Mouse (Mus musculus) limb, embryonic 13.5 days (tissue): ENCODE data around the gene Map6. TPM values are rescaled to one million over a fixed set of nuclear protein-coding genes. Genes with fewer than 3 reads are reported as not detected.

Source experiments
- ATAC-seq: fragments of 200-750 bp; cut with Nextera tagmentation; 2 replicates; pipeline ENCODE4 v1.8.0; 2017; ENCODE audit warnings: low read depth, moderate number of reproducible peaks, moderate TSS enrichment; ENCODE audit not compliant: low FRiP score
- H3K27ac ChIP-seq: fragments of 300-500 bp; sonication (generic); 2 replicates; pipeline ENCODE4 v1.5.1; 2015; ENCODE audit warnings: inconsistent platforms, mild to moderate bottlenecking, moderate library complexity
- H3K27me3 ChIP-seq: fragments of 300-500 bp; sonication (generic); 2 replicates; pipeline ENCODE4 v1.6.1; 2015; ENCODE audit warnings: mild to moderate bottlenecking, inconsistent platforms
- H3K36me3 ChIP-seq: fragments of 300-500 bp; sonication (generic); 2 replicates; pipeline ENCODE4 v1.6.1; 2015; ENCODE audit warnings: inconsistent platforms, mild to moderate bottlenecking, moderate library complexity
- H3K4me1 ChIP-seq: fragments of 300-500 bp; sonication (generic); 2 replicates; pipeline ENCODE4 v1.6.1; 2015; ENCODE audit warnings: inconsistent platforms
- H3K4me2 ChIP-seq: fragments of 300-500 bp; sonication (generic); replicated peaks from 2 replicates; pipeline ENCODE4 v1.6.1; 2015; ENCODE audit warnings: inconsistent platforms, mild to moderate bottlenecking, moderate library complexity
- H3K4me3 ChIP-seq: fragments of 300-500 bp; sonication (generic); 2 replicates; pipeline ENCODE4 v1.5.1; 2015; ENCODE audit warnings: moderate library complexity, mild to moderate bottlenecking, inconsistent platforms
- H3K9ac ChIP-seq: fragments of 300-500 bp; sonication (generic); 2 replicates; pipeline ENCODE4 v1.6.1; 2015; ENCODE audit warnings: mild to moderate bottlenecking, inconsistent platforms
- H3K9me3 ChIP-seq: fragments of 300-500 bp; sonication (generic); 2 replicates; pipeline ENCODE4 v1.6.1; 2016; ENCODE audit warnings: inconsistent platforms
- WGBS: fragments of 180-500 bp; shearing (Covaris S2); methylation state at CpG from one replicate; pipeline ENCODE4 v1.1.7; 2015; 5-methylcytosine and 5-hydroxymethylcytosine counted together
- polyA plus RNA-seq: library from polyadenylated mRNA; unstranded; fragments of >200 nt; fragmentation: Nextera tagmentation; extraction: Ambion mirVana; gene quantifications from 2 replicates; pipeline ENCODE4 v1.2.1, GENCODE M21; 2015

The Map6 gene
- polyA plus RNA-seq, result 4.4 TPM in 2 replicates

- WGBS, result 1% methylated on average over 33 of the region's 34 CpGs
- Histone ChIP-seq H3K9ac (peak within 1 kb of the TSS; percentile 62), H3K4me1 (peaks cover 27% of the 10 kb centered on the region), H3K4me2 (peak within 1 kb of the TSS; percentile 92), H3K9me3 (no peaks in the 10 kb centered on the region), H3K36me3 (no peaks in the 10 kb centered on the region), H3K27ac (no peak within 1 kb of the TSS), H3K27me3 (peaks cover 70% of the 10 kb centered on the region), H3K4me3 (peak within 1 kb of the TSS; percentile 55)
- ATAC-seq, result peak; percentile 21; the same call in 1 of the 2 replicates
Observed at GRCm38 (mm10) chr7:99267251-99267896, at the start of gene Map6. Map6 (plus strand) TSS chr7:99267447.

- no peak overlapping the region for H3K27ac ChIP-seq
- WGBS, result 60% methylated on average over 7 of the region's 7 CpGs
- no peak overlapping the region for H3K4me2 ChIP-seq
- no peaks in the 10 kb centered on the region for H3K4me1 ChIP-seq
- no peaks in the 10 kb centered on the region for H3K27me3 ChIP-seq
- ATAC-seq, result no peak
- H3K36me3 ChIP-seq, result no peaks in the 10 kb centered on the region
- H3K9me3 ChIP-seq, result no peaks in the 10 kb centered on the region
- H3K9ac ChIP-seq, result no peak overlapping the region
- H3K4me3 ChIP-seq, result no peak overlapping the region
Observed at GRCm38 (mm10) chr7:99224225-99224624, 43.0 kb upstream of the Map6 start.

GRCm38 (mm10) chr7:99224648-99225190 lies 42.5 kb upstream of the Map6 start:
- no peak for ATAC-seq
- H3K4me1 ChIP-seq, result no peaks in the 10 kb centered on the region
- H3K27ac ChIP-seq, result no peak overlapping the region
- H3K4me2 ChIP-seq, result no peak overlapping the region
- H3K9me3 ChIP-seq, result no peaks in the 10 kb centered on the region
- no peaks in the 10 kb centered on the region for H3K36me3 ChIP-seq
- WGBS, result 64% methylated on average over 1 of the region's 1 CpGs
- no peak overlapping the region for H3K4me3 ChIP-seq
- H3K27me3 ChIP-seq, result no peaks in the 10 kb centered on the region
- H3K9ac ChIP-seq, result no peak overlapping the region

GRCm38 (mm10) chr7:99225421-99225820 lies 41.8 kb upstream of the Map6 start:
- H3K27ac ChIP-seq, result no peak overlapping the region
- H3K9me3 ChIP-seq, result no peaks in the 10 kb centered on the region
- no peaks in the 10 kb centered on the region for H3K36me3 ChIP-seq
- H3K4me2 ChIP-seq, result no peak overlapping the region
- no peaks in the 10 kb centered on the region for H3K27me3 ChIP-seq
- H3K4me3 ChIP-seq, result no peak overlapping the region
- 82% methylated on average over 6 of the region's 6 CpGs for WGBS
- ATAC-seq, result no peak
- H3K4me1 ChIP-seq, result no peaks in the 10 kb centered on the region
- no peak overlapping the region for H3K9ac ChIP-seq

GRCm38 (mm10) chr7:99226662-99227061 lies 40.6 kb upstream of the Map6 start:
- no peaks in the 10 kb centered on the region for H3K27me3 ChIP-seq
- ATAC-seq, result no peak
- H3K36me3 ChIP-seq, result no peaks in the 10 kb centered on the region
- no peaks in the 10 kb centered on the region for H3K9me3 ChIP-seq
- H3K4me3 ChIP-seq, result no peak overlapping the region
- no peak overlapping the region for H3K27ac ChIP-seq
- no peak overlapping the region for H3K9ac ChIP-seq
- WGBS, result 90% methylated on average over 10 of the region's 10 CpGs
- no peak overlapping the region for H3K4me2 ChIP-seq
- H3K4me1 ChIP-seq, result no peaks in the 10 kb centered on the region

- Histone ChIP-seq H3K4me2 (no peak overlapping the region), H3K27me3 (no peaks in the 10 kb centered on the region), H3K4me3 (no peak overlapping the region), H3K36me3 (no peaks in the 10 kb centered on the region), H3K9me3 (no peaks in the 10 kb centered on the region), H3K9ac (no peak overlapping the region), H3K27ac (no peak overlapping the region), H3K4me1 (no peaks in the 10 kb centered on the region)
- WGBS, result 93% methylated on average over 4 of the region's 4 CpGs
- ATAC-seq, result no peak
Observed at GRCm38 (mm10) chr7:99227267-99227666, 40.0 kb upstream of the Map6 start.

GRCm38 (mm10) chr7:99228825-99229224 lies 38.4 kb upstream of the Map6 start:
- WGBS, result 91% methylated on average over 8 of the region's 8 CpGs
- ATAC-seq, result no peak

DNA sequence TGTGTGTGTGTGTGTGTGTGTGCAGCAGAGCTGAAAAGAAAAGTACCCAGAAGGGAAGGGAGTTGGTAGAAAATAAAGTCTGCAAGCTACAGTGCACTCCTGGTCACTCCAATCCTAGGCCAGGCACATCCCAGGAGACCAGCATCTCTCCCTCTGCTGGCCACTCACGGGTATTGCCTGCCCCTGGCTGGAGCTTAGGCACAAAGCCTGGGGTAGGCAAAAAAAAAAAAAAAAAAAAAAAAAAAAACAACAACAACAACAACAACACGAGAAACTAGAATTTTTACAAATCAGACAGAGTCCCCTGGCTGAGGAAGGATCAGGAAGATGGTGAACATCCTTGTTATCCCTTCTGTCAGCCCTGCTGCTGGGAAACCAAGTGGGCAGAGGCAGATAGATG lies 37.8 kb upstream of the Map6 start:
- no peak for ATAC-seq
- 18% methylated on average over 2 of the region's 2 CpGs for WGBS
- H3K4me1 ChIP-seq, result peaks cover 2% of the 10 kb centered on the region

More at GRCm38 (mm10) chr7:99228825-99229224, 38.4 kb upstream of the Map6 start:
- Histone ChIP-seq H3K9ac (no peak overlapping the region), H3K4me3 (no peak overlapping the region), H3K27me3 (no peaks in the 10 kb centered on the region), H3K4me1 (no peaks in the 10 kb centered on the region), H3K4me2 (no peak overlapping the region), H3K27ac (no peak overlapping the region), H3K36me3 (no peaks in the 10 kb centered on the region), H3K9me3 (no peaks in the 10 kb centered on the region)

GRCm38 (mm10) chr7:99230061-99230747 lies 37.0 kb upstream of the Map6 start:
- Histone ChIP-seq H3K27me3 (no peaks in the 10 kb centered on the region), H3K27ac (no peak overlapping the region), H3K4me3 (no peak overlapping the region), H3K36me3 (no peaks in the 10 kb centered on the region), H3K4me2 (no peak overlapping the region), H3K9ac (no peak overlapping the region), H3K4me1 (peaks cover 10% of the 10 kb centered on the region), H3K9me3 (no peaks in the 10 kb centered on the region)
- 72% methylated on average over 7 of the region's 7 CpGs for WGBS
- ATAC-seq, result no peak

More for the DNA sequence above, 37.8 kb upstream of the Map6 start:
- H3K4me3 ChIP-seq, result no peak overlapping the region
- H3K27ac ChIP-seq, result no peak overlapping the region
- H3K4me2 ChIP-seq, result no peak overlapping the region
- no peaks in the 10 kb centered on the region for H3K27me3 ChIP-seq
- H3K9ac ChIP-seq, result no peak overlapping the region
- no peaks in the 10 kb centered on the region for H3K9me3 ChIP-seq
- H3K36me3 ChIP-seq, result no peaks in the 10 kb centered on the region

DNA sequence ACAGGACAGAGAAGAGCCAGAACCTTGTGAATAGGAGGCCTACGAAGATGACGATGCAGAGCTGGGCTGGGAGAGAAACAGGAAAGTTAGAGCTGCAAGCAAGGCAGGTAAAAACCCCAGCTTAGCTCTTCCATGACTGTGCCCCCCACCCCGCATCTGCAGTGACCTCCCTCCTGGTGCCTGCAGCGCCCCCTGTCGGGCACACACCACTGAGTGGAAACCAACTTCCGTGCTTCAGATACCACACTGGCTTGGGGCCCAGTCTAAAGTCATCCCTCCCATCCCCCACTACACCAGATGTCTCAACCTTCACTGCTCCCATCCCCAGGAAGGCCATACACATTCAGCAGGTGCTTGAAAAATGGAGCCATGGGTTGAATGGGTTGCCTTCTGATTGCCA lies 34.7 kb upstream of the Map6 start:
- 74% methylated on average over 6 of the region's 6 CpGs for WGBS
- H3K27me3 ChIP-seq, result peaks cover 3% of the 10 kb centered on the region; the same call in 1 of the 2 replicates
- ATAC-seq, result no peak
- H3K4me2 ChIP-seq, result no peak overlapping the region
- H3K9me3 ChIP-seq, result no peaks in the 10 kb centered on the region
- no peak overlapping the region for H3K4me3 ChIP-seq
- H3K36me3 ChIP-seq, result no peaks in the 10 kb centered on the region
- H3K9ac ChIP-seq, result no peak overlapping the region
- H3K27ac ChIP-seq, result no peak overlapping the region
- H3K4me1 ChIP-seq, result peaks cover 27% of the 10 kb centered on the region

GRCm38 (mm10) chr7:99234916-99235315 lies 32.3 kb upstream of the Map6 start:
- Histone ChIP-seq H3K4me1 (peaks cover 39% of the 10 kb centered on the region), H3K9me3 (no peaks in the 10 kb centered on the region), H3K36me3 (no peaks in the 10 kb centered on the region), H3K27ac (peak overlapping the region; percentile 39; the same call in 1 of the 2 replicates), H3K27me3 (peaks cover 21% of the 10 kb centered on the region), H3K4me3 (no peak overlapping the region), H3K9ac (no peak overlapping the region), H3K4me2 (no peak overlapping the region)
- ATAC-seq, result no peak
- WGBS, result 34% methylated on average over 2 of the region's 2 CpGs

GRCm38 (mm10) chr7:99235657-99236056 lies 31.6 kb upstream of the Map6 start:
- Histone ChIP-seq H3K27me3 (peaks cover 25% of the 10 kb centered on the region), H3K4me3 (no peak overlapping the region), H3K27ac (no peak overlapping the region), H3K36me3 (no peaks in the 10 kb centered on the region), H3K4me1 (peaks cover 39% of the 10 kb centered on the region), H3K4me2 (no peak overlapping the region), H3K9me3 (no peaks in the 10 kb centered on the region), H3K9ac (no peak overlapping the region)
- 0 out of 2 replicates have a peak, but pooled peaks have one; percentile 9 for ATAC-seq
- WGBS, result 14% methylated on average over 2 of the region's 2 CpGs
